Mouse (Mus musculus) c-Kit-positive CD71-negative TER-119-negative erythroid progenitor cells, embryonic 14.5 days (primary cell): ENCODE measurements around the gene Dhrs2.
A peak's percentile ranks its signal among the peaks of the same experiment; 100 is the strongest.

ENCODE experiments used
- DNase-seq: peaks from one replicate; pipeline ENCODE4 v3.0.0-alpha.2; 2013; ENCODE audit warnings: low read depth

Dhrs2 gene

DNA sequence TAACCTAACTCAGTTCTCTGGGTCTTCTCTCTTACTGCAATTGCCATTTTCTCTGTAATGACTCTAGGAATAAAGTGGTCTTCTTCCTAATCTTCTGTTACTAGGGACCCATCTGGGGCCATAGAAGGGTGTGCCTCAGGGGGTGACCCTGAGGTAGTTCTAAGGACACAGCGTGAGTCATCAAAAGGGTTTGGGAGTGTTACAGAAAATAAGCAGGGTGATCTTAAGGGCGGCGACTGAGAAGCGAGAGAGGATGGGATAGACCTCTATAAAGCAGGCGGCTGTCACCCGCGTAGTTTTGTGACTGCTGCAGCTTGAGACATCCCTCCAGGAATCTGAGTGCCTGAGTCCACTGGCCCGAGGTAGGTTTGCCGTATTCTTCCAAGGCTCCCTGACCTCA lies at the start of gene Dhrs2:
Dhrs2 (plus strand) TSS at position 301 of the 400 bp plus-strand sequence.
- DNase-seq, result no peak

DNA sequence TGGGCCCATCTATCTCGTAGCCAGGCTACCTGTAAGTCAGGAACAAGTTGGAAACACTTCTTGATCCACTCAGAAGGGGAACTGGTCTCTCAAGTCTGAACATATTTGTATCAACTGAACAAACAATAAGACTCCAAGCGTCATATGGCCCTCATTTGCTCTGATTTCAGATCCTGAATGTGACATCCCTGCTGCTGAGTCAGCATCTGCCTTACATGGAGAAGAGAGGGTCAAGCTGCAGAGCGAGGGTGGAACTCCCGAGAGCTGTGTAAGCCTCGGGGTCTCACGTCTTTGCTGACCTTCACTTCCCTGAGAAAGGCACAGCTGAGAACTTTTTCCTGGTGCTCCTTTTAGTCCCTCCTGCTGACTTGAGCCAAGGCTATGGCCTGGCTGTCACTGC lies 47.6 kb upstream of the Dhrs2 start:
- no peak for DNase-seq

DNA sequence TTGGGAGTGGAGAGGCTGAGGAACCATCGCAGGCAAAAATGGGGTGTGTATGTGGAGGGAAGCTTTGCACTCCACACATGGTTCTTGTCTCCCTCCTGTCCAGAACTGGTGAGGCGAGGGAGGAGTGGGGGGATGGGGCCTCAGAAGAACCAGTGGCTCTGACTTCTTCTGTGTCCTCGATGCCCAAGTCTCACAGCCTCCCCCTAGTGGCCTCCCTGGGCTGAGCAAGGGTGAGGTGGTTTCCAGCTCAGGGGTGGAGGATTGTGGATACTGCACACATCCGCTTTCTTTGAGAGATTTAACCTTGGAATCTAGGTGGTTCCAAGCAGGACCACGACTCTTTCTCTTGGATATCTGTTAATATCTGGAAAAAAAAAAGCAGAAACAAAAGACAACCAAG lies 44.5 kb upstream of the Dhrs2 start:
- DNase-seq, result peak; percentile 34

DNA sequence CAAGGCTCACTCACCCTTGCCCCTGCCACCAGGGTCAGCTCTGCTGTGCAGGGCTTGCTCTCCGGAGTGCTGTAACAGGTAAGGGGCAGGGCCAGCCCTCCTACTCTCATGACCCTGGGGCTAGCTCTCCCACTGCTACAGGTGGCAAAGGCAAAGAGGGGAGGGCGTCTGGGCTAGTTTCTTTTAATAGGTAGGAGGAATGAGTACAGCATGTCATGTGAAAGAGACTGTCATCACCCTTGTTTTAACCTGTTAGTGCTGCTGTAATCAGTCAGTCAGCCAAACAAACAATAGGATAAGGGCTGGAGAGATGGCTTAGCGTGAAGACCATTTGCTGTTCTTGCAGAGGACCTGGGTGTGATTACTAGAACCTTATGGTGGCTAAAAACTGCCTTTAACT lies 40.9 kb upstream of the Dhrs2 start:
- no peak for DNase-seq

DNA sequence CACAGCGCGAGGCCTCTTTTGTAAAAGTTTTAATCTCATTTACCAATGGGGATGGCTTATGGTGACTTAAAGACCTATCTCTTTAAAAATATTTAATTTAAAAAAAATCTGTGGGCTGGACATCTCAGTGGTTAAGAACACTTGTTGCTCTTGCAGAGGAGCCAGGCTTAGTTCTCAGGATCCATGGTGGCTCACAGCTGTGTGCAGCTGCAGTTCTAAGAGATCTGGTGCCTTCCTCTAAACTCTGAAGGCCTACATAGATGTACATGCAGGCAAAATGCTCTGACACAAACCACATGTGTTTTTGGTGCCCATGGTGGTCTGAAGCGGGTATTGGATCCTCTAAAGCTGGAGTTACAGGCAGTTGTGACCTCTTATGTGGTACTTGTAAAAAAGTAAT lies 38.6 kb upstream of the Dhrs2 start:
- DNase-seq, result no peak

DNA sequence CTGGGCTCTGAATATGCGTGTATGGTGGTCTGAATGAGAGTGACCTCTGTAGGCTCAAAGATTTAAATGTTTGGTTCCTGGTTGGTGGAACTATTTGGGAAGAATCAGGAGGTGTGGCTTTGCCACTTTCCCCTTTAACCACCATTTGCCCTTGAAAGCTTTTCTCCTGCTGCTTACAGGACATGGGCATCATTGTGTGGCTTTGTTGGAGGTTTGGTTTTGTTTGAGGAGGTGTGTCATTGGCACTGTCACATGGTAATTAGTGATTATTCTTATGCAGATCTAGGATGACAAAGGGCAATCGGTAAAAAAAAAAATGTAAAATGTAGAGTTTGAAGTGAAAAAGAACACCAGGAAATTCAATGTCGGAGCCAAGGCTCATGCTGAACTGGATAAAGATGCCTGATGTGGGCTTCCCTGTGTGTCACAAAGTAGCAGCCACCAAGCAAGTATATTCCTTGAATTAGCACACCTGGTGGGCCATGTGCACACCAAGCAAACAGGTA lies 37.1 kb upstream of the Dhrs2 start:
- no peak for DNase-seq

DNA sequence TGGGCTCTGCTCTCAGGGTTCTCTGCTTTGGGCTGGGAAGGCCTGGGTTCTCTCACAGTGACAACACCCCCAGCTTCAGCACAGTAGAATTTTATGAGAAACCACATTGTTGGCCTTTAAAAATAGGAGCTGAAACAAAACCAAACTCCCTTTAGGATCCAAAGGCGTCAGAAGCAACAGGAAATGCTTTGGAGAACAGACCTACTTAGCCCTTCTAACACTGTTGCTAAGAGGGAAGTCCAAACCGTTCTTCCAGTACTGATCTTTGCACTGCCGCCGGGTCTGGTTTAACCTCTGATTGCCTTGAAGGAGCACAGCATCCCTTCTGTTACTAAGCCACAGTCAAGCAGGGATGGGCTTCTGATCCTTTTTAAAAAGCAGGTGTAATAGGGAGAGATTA lies 33.3 kb upstream of the Dhrs2 start:
- no peak for DNase-seq

DNA sequence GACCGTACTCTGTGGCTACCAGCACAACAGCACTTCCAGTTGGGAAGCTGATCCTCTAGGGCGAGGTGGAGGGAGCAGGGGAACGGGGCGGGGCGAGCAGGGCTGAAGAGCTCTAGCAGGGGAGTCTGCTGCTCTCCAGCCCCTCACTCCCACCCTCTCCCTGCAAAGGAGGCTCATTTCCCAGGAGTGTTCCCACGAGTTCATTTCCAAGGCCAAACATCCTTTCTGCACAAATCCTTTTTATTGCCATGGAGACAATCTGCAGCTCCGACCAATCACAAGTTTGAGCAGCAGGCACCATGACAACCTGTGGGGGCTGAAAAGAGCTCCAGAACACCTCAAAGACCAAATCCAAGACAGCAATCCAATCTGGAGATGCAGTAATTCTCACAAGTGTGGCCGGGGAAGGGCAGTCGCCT lies 32.4 kb upstream of the Dhrs2 start:
- no peak for DNase-seq

DNA sequence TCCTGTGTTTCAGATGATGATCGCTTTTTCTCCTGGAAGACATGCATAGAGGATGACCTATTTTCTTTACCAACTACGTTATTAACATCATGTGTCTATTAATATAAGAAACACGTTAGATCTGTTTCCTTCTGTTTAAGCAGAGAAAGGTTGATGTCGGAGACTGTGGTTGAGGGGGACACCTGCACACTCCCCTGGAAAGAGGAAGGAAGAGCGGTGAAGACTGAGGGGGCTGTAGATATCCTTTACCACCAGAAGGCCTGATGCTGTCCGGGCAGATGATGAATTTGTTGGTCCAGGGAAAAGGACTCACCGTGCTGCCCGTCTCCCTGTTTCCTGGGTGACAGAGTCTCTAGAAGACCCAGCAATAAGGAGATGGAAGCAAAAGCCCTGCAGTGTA lies 28.5 kb upstream of the Dhrs2 start:
- DNase-seq, result no peak

DNA sequence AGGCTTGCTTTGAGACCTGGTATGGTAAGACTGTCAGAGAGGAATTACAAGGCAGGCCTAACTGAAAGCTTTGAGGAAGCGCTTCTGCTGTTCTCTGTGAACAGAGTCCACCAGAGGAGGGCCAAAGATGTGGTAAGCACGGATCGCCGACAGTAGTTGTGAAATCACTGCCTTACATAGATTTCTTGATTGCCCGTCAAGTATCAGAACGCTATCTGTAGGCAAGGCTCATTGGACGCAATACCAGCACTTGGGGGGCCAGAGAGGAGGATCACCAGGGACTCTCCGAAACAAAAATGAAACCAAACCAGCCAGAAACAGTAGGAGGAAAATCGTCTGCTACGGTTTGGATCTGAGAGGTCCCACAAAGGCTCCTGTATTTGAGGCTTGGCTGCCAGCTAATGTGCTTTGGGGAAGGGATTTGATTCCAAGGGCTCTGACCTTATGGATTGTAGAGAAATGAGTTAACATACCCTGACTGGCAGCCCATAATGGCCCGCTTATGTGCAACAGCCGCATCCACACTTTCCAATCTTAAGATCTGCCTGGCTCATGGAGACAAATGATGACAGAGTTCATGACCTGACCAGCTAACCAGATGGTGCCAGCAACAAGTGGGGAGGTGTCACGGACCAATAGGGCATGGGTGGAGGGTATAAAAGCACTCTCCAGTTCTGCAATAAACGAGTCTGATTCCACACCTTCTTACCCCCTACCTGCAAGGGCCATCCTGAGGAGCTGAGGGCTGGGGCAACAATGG lies 27.8 kb upstream of the Dhrs2 start:
- no peak for DNase-seq

DNA sequence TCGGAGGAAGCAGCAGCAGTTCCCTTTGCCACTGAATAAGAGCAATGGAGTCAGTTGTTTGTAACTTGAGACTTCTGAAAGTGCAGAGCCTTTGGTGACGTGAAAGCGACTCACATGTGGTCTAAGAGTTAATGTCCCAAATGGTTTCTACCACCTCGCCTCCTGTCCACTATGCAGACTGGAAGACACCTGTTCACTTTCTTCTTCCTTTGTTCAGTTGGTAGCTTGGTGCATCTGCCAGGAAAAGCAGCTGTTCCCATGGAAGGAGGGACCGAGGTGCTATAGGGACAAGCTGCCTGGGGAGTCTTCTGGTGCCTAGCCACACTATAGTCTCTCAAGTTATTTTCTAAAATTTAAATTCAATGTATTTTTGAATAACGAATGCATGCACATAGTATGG lies 27.0 kb upstream of the Dhrs2 start:
- no peak for DNase-seq

DNA sequence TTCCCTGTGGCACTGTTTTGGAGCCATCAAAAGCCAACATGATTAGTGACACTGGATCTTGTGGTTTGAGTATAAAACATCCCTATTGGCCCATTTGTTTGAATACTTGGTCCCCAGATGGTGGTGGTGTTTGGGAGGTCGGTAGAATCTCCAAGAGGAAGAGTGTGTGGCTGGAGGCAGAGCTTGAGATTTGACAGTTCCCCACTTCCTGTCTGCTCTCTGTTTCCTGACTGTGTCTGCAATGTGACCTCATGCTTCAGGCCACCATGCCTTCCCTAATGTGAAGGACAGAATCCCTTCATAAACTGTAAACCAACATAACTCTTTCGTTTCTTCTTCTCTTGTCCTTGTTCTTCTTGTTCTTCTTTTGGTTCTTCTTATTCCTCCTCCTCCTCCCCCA lies 24.7 kb upstream of the Dhrs2 start:
- no peak for DNase-seq

DNA sequence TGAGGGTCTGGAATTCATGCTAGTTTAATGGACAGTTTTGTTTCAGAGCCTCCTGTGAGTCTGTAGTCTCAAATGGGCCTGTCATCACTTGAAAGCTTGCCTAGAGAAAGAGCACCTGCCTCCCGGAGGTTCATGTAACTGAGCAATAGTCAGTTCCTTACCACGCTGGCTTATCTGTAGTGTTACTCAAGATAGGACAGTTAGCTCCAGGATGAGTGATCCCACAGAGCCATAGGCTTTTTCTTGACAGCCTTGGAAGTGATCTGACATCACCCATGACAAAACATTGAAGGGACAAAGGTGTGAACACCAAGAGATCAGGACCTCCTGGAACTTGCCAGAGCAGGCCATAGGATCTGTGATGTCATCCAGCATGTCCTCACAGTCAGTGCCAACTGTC lies 23.6 kb upstream of the Dhrs2 start:
- no peak for DNase-seq

DNA sequence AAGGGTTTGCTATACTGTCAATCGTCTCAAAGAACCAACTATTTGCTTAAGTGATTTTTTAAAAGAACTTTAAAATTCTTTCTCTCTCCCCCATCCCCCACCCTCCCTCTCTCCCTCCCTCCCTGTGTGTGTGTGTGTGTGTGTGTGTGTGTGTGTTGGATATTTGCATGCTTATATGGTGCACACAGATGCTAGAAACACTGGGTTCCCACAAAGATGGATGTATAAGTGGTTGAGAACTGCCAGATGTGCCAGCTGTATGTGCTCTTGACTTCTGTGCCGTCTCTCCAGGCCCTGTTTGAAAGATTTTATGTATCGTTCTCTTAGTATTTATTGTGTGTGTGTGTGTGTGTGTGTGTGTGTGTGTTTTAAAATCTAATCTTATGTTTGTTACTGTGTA lies 17.3 kb upstream of the Dhrs2 start:
- no peak for DNase-seq

DNA sequence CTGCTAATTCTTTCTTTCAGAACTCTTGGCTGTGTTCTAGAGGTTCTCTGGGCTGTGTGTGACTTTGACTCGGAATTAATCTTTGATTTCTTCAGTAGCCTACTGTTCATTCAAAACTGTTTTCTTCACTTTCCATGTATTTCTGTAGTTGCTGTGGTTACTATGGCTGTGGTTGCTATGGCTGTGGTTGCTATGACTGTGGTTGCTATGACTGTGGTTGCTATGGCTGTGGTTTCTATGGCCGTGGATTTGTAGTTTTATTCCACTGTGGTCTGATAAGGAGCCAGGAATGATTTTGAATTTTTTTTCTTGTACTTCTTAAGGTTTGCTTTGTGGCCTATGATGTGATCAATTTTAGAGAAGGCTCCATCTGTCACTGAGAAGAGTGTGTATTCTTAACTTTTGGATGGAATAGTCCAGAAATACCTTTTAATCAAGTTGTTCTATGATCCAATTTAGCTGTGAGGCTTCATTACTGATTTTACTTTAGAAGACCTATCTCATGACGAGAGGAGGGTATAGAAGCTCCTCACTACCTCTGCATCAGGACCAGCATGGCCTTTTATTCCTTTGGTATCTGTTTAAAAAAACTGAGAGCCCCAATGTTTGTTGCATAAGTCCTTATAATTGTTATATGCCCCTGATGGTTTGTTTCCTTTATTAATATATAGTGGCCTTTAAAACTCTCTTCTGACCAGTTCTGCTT lies 16.6 kb upstream of the Dhrs2 start:
- no peak for DNase-seq

DNA sequence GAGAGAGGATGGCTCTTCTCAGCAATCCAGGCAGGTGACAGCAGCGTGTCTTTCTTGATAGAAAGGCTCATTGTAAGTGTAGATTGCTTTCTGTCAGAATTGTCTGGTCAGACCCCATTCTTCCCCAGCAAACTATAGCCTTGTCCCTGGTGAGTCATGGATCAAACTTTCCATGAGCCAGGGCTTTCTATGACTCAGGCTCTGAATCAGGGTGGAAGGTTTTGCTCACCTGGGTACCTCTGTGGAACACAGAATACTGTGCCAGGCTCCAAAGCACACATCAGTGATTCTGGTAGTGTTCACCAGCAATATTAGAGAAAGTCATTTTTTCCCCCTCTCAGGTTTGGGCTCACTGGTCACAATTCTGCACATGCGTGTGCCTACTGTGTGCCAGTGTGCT lies 13.5 kb upstream of the Dhrs2 start:
- DNase-seq, result no peak

DNA sequence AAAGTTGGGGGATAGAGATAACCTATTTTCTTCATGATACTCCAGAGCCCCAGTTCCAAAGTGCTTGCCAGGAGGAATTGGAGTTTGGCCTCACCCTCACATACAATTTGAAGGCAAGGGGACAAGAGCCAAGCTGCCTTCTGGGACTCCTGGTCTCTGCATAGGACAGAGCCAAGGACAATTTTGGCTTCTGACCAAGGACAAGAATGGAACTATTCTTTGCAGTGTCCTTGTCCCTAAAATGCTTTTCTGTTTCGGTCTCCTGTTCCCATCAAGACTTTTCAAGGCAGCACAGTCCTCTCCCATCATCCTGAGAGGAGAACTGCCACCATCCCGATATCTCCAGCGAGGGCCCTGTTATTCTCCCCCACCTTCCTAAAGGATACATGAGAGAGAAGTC lies 8.2 kb upstream of the Dhrs2 start:
- no peak for DNase-seq

DNA sequence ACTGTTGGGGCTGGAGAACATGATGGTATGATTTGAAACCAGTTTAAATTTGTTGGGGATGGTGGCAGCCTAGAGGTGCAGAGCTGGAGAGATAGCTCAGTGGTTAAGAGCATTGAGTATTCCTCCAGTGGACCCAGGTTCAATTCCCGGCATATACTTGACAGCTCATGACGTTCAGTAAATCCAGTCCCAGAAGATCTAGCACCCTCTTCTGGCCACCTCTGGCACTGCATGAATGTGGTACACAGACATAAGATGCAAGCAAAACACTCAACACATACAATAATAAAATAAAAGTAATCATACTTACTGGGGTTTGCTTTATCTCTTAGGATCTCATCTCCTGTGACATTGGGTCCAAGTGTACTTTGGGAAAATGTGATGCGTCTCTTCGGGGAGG lies 7.3 kb upstream of the Dhrs2 start:
- peak; percentile 49 for DNase-seq

DNA sequence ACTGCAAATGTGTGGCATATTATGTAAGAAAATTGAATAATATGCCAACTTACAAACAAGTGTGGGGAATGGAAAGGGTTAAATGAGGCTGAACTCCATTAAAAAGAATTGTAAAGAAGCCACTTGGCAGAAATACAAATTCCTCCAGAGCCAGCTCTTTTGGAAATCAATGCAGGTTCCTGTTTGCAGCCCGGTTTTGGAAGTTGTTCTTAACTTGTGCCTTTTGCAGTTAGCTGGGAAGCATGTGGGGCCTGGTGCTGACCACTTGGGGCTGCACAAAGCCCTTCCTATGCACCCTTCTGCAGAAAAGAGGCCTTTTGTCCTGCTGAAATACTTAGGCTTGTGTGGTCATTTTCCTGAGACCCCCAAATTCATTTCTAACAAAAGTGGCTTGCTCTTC lies 1.4 kb downstream of the Dhrs2 start:
- DNase-seq, result no peak

DNA sequence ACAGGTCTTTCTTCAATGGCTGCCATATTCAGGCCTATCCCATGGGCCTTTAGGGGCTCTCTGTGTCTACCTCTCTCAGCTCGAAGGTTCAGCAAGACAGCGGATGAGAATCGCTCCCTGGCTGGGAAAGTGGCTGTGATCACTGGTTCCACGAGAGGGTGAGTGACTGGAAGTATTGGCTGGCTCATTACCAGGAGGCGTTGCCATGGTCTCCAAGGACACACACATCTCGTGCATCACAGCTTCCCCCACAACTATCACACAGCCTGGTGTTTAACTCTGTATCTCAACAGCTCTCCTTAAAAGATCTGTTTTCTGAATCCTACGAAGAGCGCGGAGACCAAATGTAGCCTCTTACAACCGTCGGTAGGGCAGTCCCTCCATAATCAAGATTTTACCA lies 12.8 kb downstream of the Dhrs2 start:
- no peak for DNase-seq

DNA sequence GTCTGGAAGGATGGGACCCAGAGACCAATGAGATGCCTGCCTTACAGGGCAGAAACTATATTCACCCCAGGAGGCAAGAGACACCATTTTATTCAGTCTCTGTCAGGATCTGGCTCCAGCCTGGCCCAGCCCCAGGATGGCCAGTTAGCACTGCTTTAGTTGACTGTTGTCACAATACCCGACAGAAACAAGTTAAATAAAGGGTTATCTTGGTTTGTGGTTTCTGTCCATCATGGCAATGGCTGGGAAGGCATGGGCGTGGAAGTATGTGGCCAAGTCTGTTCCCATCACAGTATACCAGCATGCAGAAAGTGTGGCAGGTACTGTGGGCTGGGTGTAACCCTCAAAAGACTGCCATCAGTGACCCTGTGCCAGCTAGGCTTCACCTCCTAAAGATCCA lies 14.9 kb downstream of the Dhrs2 start:
- DNase-seq, result no peak

DNA sequence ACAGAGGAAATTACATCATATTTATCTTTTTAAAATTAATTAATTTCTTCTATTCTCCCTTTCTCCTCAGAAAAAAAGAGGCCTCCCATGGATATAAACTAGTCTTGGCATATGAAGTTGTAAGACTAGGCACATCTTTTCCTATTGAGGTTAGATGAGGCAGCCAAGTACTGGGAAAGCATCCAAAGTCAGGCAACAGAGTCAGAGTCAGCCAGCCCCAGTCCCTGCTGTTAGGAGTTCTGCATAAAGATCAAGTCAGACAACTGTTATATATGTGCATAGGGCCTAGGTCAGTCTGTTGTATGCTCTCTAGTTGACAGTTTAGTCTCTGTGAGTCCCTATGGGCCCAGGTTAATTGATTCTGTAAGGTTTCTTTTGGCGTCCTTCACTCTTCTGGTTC lies 20.9 kb downstream of the Dhrs2 start:
- DNase-seq, result no peak

DNA sequence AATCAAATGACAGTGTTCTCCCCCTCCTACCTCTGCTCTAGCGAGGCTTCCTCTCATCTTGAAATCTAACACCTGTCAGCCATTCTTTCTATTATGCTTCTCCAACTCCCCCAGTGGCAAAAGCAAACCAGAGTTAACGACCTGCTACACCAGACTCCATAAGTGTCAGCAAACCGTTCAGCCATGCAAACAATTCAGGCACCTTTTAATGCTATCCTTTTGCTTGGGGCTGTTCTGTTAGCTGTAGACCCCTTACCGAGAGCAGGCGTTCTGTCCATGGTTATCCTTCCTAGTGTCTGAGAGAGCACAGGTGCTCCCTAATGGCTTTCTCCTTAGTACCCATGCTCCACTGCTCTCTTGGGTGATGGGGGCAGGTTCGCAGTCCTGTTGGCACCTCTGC lies 25.4 kb downstream of the Dhrs2 start:
- no peak for DNase-seq

DNA sequence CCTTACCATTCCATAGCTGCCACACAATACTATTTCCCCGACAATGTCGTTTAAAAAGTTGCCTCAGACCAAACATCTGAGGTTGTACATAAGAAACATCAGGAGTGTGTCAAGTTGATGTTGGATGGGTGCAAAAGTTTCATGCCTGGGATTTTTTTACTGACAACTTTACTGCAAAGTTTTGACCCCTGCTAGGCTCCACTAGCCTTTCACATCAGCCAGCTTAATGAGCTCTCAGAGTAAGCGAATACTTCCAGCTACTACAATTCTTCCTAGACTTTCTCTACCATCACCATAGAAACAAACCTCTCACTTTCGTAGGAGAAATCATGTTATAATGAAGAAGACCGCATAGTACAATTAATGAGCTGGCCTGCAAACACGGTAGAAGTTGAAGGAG lies 26.5 kb downstream of the Dhrs2 start:
- DNase-seq, result no peak
